11 mouse cellular contexts compared by ENCODE assay signal in genomic region chr9:78480227-78480626, GRCm38 (mm10). TPM values are rescaled to one million over a fixed set of nuclear protein-coding genes. Genes with fewer than 3 reads are reported as not detected.
DNase-seq lines count a peak whose midpoint lies in the region; ATAC-seq and TF ChIP-seq lines count a peak whose summit lies in the region.
"Not testable (repeated sequence)": the region's sequence is repeated elsewhere in the genome, so short reads cannot be mapped to it uniquely, and the experiment has no call there.
"Had no signal": no experiment of that assay in that cellular context is flagged by ENCODE, and none has a peak within 500 bp of the region (broad histone marks: within the 10 kb centered on the region; RNA-seq: fewer than 3 reads in every experiment).

No protein-coding gene starts in this region.

- peak; percentile 27 for DNase-seq in adipocyte (ENCODE audit: low spot score)
- not testable (repeated sequence) for DNase-seq in hindbrain, postnatal 0 days (ENCODE audit: low spot score); limb, embryonic 11.5 days (ENCODE audit: low spot score); lung, embryonic 14.5 days

- H3K4me3 ChIP-seq in embryonic fibroblast, embryonic 13.5 days (ENCODE audit: insufficient read depth, low read length) = peak overlapping the region; percentile 89
- H3K4me3 ChIP-seq in heart, embryonic 11.5 days (ENCODE audit: low read depth, low read length) = peak overlapping the region; percentile 99
- peak overlapping the region; percentile 98 for H3K4me3 ChIP-seq in hindbrain, postnatal 0 days (ENCODE audit: low read length)
- H3K4me3 ChIP-seq in limb, embryonic 11.5 days (ENCODE audit: low read depth, low read length) = peak overlapping the region; percentile 99
- peak overlapping the region; percentile 86 for H3K4me3 ChIP-seq in lung, embryonic 14.5 days (ENCODE audit: low read depth, low read length)
- H3K4me3 ChIP-seq in myocyte = peak overlapping the region; percentile 99
- peak overlapping the region; percentile 88 for H3K4me3 ChIP-seq in testis, adult 2 months (ENCODE audit: control insufficient read depth, low read depth, low read length)

- not testable (repeated sequence) for H3K27me3 ChIP-seq in heart, embryonic 11.5 days (ENCODE audit: control insufficient read depth, insufficient read depth, low read length); hindbrain, postnatal 0 days (ENCODE audit: insufficient read depth, low read length); limb, embryonic 11.5 days (ENCODE audit: control insufficient read depth, insufficient read depth, low read length); lung, embryonic 14.5 days (ENCODE audit: insufficient read depth, low read length); myocyte (ENCODE audit: control insufficient read depth, insufficient read depth, insufficient read length); testis, adult 2 months (ENCODE audit: control insufficient read depth, insufficient read depth, low read length)

- peak overlapping the region; percentile 80 for H3K4me2 ChIP-seq in heart, embryonic 11.5 days
- peak overlapping the region; percentile 59 for H3K4me2 ChIP-seq in hindbrain, postnatal 0 days (ENCODE audit: low read depth, low read length)
- peak overlapping the region; percentile 56 for H3K4me2 ChIP-seq in limb, embryonic 11.5 days (ENCODE audit: low read depth, severe bottlenecking)
- H3K4me2 ChIP-seq in lung, embryonic 14.5 days = peak overlapping the region; percentile 67
- peak overlapping the region; percentile 84 for H3K4me2 ChIP-seq in myocyte (ENCODE audit: low read depth)

- H3K9me3 ChIP-seq in heart, embryonic 11.5 days (replicated peaks; ENCODE audit: control insufficient read depth, low read length); hindbrain, postnatal 0 days (ENCODE audit: low read length); limb, embryonic 11.5 days (ENCODE audit: control insufficient read depth, low read length); lung, embryonic 14.5 days (ENCODE audit: low read depth, low read length): not testable (repeated sequence)

- H3K79me2 ChIP-seq in myocyte (ENCODE audit: control insufficient read depth, insufficient read depth) = peaks cover 34% of the 10 kb centered on the region

- TF ChIP-seq POLR2A in embryonic fibroblast, embryonic 13.5 days (IDR thresholded peaks at IDR 0.05; ENCODE audit: low read depth, low read length); myocyte (IDR thresholded peaks at IDR 0.05; ENCODE audit: insufficient read length, low read depth); testis, adult 2 months (IDR thresholded peaks at IDR 0.05; ENCODE audit: control insufficient read depth, low read depth, low read length): not testable (repeated sequence)

- not testable (repeated sequence) for TF ChIP-seq CTCF in embryonic fibroblast, embryonic 13.5 days (IDR thresholded peaks at IDR 0.05; ENCODE audit: borderline replicate concordance, insufficient read depth, low read length); hindbrain, postnatal 0 days (IDR thresholded peaks at IDR 0.05; ENCODE audit: low read depth); lung, embryonic 14.5 days (IDR thresholded peaks at IDR 0.05; ENCODE audit: low read depth); testis, adult 2 months (IDR thresholded peaks at IDR 0.05; ENCODE audit: control insufficient read depth, insufficient read depth, insufficient replicate concordance, low read depth, low read length)

- H3K4me1 ChIP-seq in embryonic fibroblast, embryonic 13.5 days (ENCODE audit: control insufficient read depth, insufficient read depth, low read length); heart, embryonic 11.5 days (ENCODE audit: control insufficient read depth, insufficient read depth, low read length); hindbrain, postnatal 0 days (ENCODE audit: insufficient read depth, low read length); limb, embryonic 11.5 days (ENCODE audit: control insufficient read depth, insufficient read depth, low read length); lung, embryonic 14.5 days (ENCODE audit: insufficient read depth); testis, adult 2 months (ENCODE audit: control insufficient read depth, insufficient read depth, low read length): not testable (repeated sequence)

- WGBS in heart, embryonic 11.5 days (ENCODE audit: insufficient replicate concordance) = 0% methylated on average over 13 of the region's 13 CpGs
- WGBS in hindbrain, postnatal 0 days = under 1% methylated on average over 13 of the region's 13 CpGs
- WGBS in limb, embryonic 11.5 days = under 1% methylated on average over 13 of the region's 13 CpGs
- under 1% methylated on average over 13 of the region's 13 CpGs for WGBS in lung, embryonic 14.5 days

- peak overlapping the region; percentile 100 for H3K9ac ChIP-seq in heart, embryonic 11.5 days (ENCODE audit: low read depth, low read length)
- H3K9ac ChIP-seq in hindbrain, postnatal 0 days (replicated peaks; ENCODE audit: low read length) = peak overlapping the region; percentile 100
- H3K9ac ChIP-seq in limb, embryonic 11.5 days (ENCODE audit: low read length) = peak overlapping the region; percentile 99
- H3K9ac ChIP-seq in lung, embryonic 14.5 days = peak overlapping the region; percentile 100

- ATAC-seq in heart, embryonic 11.5 days (replicated peaks; ENCODE audit: insufficient number of reproducible peaks, low FRiP score, low TSS enrichment); hindbrain, postnatal 0 days; limb, embryonic 11.5 days (ENCODE audit: insufficient number of reproducible peaks, low FRiP score, low TSS enrichment, low read depth); lung, embryonic 14.5 days (ENCODE audit: insufficient read depth): not testable (repeated sequence)

- H3K36me3 ChIP-seq in heart, embryonic 11.5 days (ENCODE audit: control insufficient read depth, insufficient read depth, low read length) = peaks cover 28% of the 10 kb centered on the region
- peaks cover 24% of the 10 kb centered on the region for H3K36me3 ChIP-seq in hindbrain, postnatal 0 days (ENCODE audit: insufficient read depth, low read length)
- H3K36me3 ChIP-seq in limb, embryonic 11.5 days (ENCODE audit: control insufficient read depth, insufficient read depth, low read length) = peaks cover 11% of the 10 kb centered on the region; the same call in 1 of the 2 replicates
- peaks cover 52% of the 10 kb centered on the region for H3K36me3 ChIP-seq in lung, embryonic 14.5 days (ENCODE audit: insufficient read depth)
- H3K36me3 ChIP-seq in myocyte (ENCODE audit: control insufficient read depth, insufficient read depth) = peaks cover 47% of the 10 kb centered on the region
- not testable (repeated sequence) for H3K36me3 ChIP-seq in testis, adult 2 months (ENCODE audit: control insufficient read depth, insufficient read depth, low read length)

- peak overlapping the region; percentile 97 for H3ac ChIP-seq in myocyte (ENCODE audit: control insufficient read depth, insufficient read length)

- peak overlapping the region; percentile 96 for H3K27ac ChIP-seq in embryonic fibroblast, embryonic 13.5 days (ENCODE audit: insufficient read depth, low read length)
- peak overlapping the region; percentile 100 for H3K27ac ChIP-seq in heart, embryonic 11.5 days (ENCODE audit: low read depth, low read length)
- H3K27ac ChIP-seq in hindbrain, postnatal 0 days = peak overlapping the region; percentile 98
- peak overlapping the region; percentile 96 for H3K27ac ChIP-seq in limb, embryonic 11.5 days (replicated peaks; ENCODE audit: low read depth, low read length)
- peak overlapping the region; percentile 99 for H3K27ac ChIP-seq in lung, embryonic 14.5 days (ENCODE audit: low read depth)
- H3K27ac ChIP-seq in testis, adult 2 months (ENCODE audit: control insufficient read depth, insufficient read depth, low read depth, low read length) = peak overlapping the region; percentile 88

RNA-seq across cellular contexts. Expression of gene Eef1a1, which starts 8.7 kb away (rescaled TPM):
- polyA plus RNA-seq in embryonic fibroblast, embryonic 13.5 days (2011; ENCODE audit: insufficient read length, low read depth, missing spikeins) = 16,028 and 17,695 TPM in 2 replicates
- polyA plus RNA-seq in heart, embryonic 11.5 days (2014; fragmentation: Nextera tagmentation; extraction: Ambion mirVana) = 3,731 and 3,838 TPM in 2 replicates
- total RNA-seq in hindbrain, postnatal 0 days (2014; rRNA removed) = 5,514 and 5,628 TPM in 2 replicates
- 2,472 and 2,549 TPM in 2 replicates for polyA plus RNA-seq in hindbrain, postnatal 0 days (2015; fragmentation: Nextera tagmentation; extraction: Ambion mirVana)
- polyA plus RNA-seq in limb, embryonic 11.5 days (2014; fragmentation: Nextera tagmentation; extraction: Ambion mirVana) = 5,036 and 5,240 TPM in 2 replicates
- polyA plus RNA-seq in lung, embryonic 14.5 days (2014; fragmentation: Nextera tagmentation; extraction: Ambion mirVana) = 5,431 and 5,487 TPM in 2 replicates
- 8,203 TPM for polyA plus RNA-seq in myocyte (2012; fragmentation: generic; extraction: Trizol)
- polyA plus RNA-seq in testis, adult 2 months (2012; rRNA removed) = 2,003 and 2,102 TPM in 2 replicates

RNA-seq across cellular contexts. Expression of gene Gm17324, which starts 31.6 kb away (rescaled TPM):
- not detected in 2 replicates for polyA plus RNA-seq in embryonic fibroblast, embryonic 13.5 days (2011; ENCODE audit: insufficient read length, low read depth, missing spikeins)
- 0.46 TPM in 1 of 2 replicates, not detected in the other for polyA plus RNA-seq in heart, embryonic 11.5 days (2014; fragmentation: Nextera tagmentation; extraction: Ambion mirVana)
- 2.5 TPM in 1 of 2 replicates, not detected in the other for total RNA-seq in hindbrain, postnatal 0 days (2014; rRNA removed)
- 2.3 and 3.4 TPM in 2 replicates for polyA plus RNA-seq in hindbrain, postnatal 0 days (2015; fragmentation: Nextera tagmentation; extraction: Ambion mirVana)
- polyA plus RNA-seq in limb, embryonic 11.5 days (2014; fragmentation: Nextera tagmentation; extraction: Ambion mirVana) = 0.36 and 0.54 TPM in 2 replicates
- 0.38 and 1.0 TPM in 2 replicates for polyA plus RNA-seq in lung, embryonic 14.5 days (2014; fragmentation: Nextera tagmentation; extraction: Ambion mirVana)
- 0.13 TPM for polyA plus RNA-seq in myocyte (2012; fragmentation: generic; extraction: Trizol)
- 3.4 and 3.7 TPM in 2 replicates for polyA plus RNA-seq in testis, adult 2 months (2012; rRNA removed)
- total RNA-seq: gastrocnemius, adult 18-20 months; heart, postnatal 25 days; megakaryocyte progenitor cell, adult 5-6 weeks had no signal

RNA-seq across cellular contexts. Expression of gene Mto1, which starts 32.2 kb away (rescaled TPM):
- polyA plus RNA-seq in embryonic fibroblast, embryonic 13.5 days (2011; ENCODE audit: insufficient read length, low read depth, missing spikeins) = 14.5 and 15.4 TPM in 2 replicates
- 27.6 and 28.2 TPM in 2 replicates for polyA plus RNA-seq in heart, embryonic 11.5 days (2014; fragmentation: Nextera tagmentation; extraction: Ambion mirVana)
- total RNA-seq in hindbrain, postnatal 0 days (2014; rRNA removed) = 25.7 and 36.3 TPM in 2 replicates
- 20.9 and 22.0 TPM in 2 replicates for polyA plus RNA-seq in hindbrain, postnatal 0 days (2015; fragmentation: Nextera tagmentation; extraction: Ambion mirVana)
- polyA plus RNA-seq in limb, embryonic 11.5 days (2014; fragmentation: Nextera tagmentation; extraction: Ambion mirVana) = 22.1 and 22.6 TPM in 2 replicates
- 25.0 and 26.8 TPM in 2 replicates for polyA plus RNA-seq in lung, embryonic 14.5 days (2014; fragmentation: Nextera tagmentation; extraction: Ambion mirVana)
- 10.8 TPM for polyA plus RNA-seq in myocyte (2012; fragmentation: generic; extraction: Trizol)
- polyA plus RNA-seq in testis, adult 2 months (2012; rRNA removed) = 11.5 and 12.3 TPM in 2 replicates

RNA-seq across cellular contexts. Expression of gene Cgas, which starts 37.2 kb away (rescaled TPM):
- polyA plus RNA-seq in embryonic fibroblast, embryonic 13.5 days (2011; ENCODE audit: insufficient read length, low read depth, missing spikeins) = 5.1 and 5.8 TPM in 2 replicates
- polyA plus RNA-seq in heart, embryonic 11.5 days (2014; fragmentation: Nextera tagmentation; extraction: Ambion mirVana) = 0.44 and 0.72 TPM in 2 replicates
- 0.61 and 0.63 TPM in 2 replicates for total RNA-seq in hindbrain, postnatal 0 days (2014; rRNA removed)
- polyA plus RNA-seq in hindbrain, postnatal 0 days (2015; fragmentation: Nextera tagmentation; extraction: Ambion mirVana) = 0.71 and 0.88 TPM in 2 replicates
- polyA plus RNA-seq in limb, embryonic 11.5 days (2014; fragmentation: Nextera tagmentation; extraction: Ambion mirVana) = 0.92 and 1.3 TPM in 2 replicates
- polyA plus RNA-seq in lung, embryonic 14.5 days (2014; fragmentation: Nextera tagmentation; extraction: Ambion mirVana) = 3.1 and 3.4 TPM in 2 replicates
- polyA plus RNA-seq in myocyte (2012; fragmentation: generic; extraction: Trizol) = 0.56 TPM
- 0.09 and 0.10 TPM in 2 replicates for polyA plus RNA-seq in testis, adult 2 months (2012; rRNA removed)
